Mouse (Mus musculus) Patski (cell line): ENCODE results near the gene Myo1a. TPM values are rescaled to one million over a fixed set of nuclear protein-coding genes. Genes with fewer than 3 reads are reported as not detected.

Experiments used
- ATAC-seq: fragments of 100-300 bp; one replicate; pipeline ENCODE4 v1.8.0; 2021
- CTCF ChIA-PET: fragments of 350-600 bp; sonication (Branson Sonifier 250); formaldehyde crosslinking; loops from one replicate; lab custom pipeline; 2022; ENCODE audit warnings: inconsistent platforms; lab: Charles Lee
- POLR2A ChIA-PET: fragments of 350-600 bp; sonication (Branson Sonifier 250); formaldehyde crosslinking; loops from one replicate; lab custom pipeline; 2022; ENCODE audit warnings: antibody characterized with exemption, inconsistent platforms; lab: Charles Lee
- DNase-seq: peaks from one replicate; pipeline ENCODE4 v3.0.0-alpha.2; 2011; ENCODE audit warnings: low read depth, low spot score
- H3K27me3 ChIP-seq: fragments of 371-371 bp; one replicate; pipeline ENCODE4 v1.5.1; 2021
- CTCF ChIP-seq: fragments of 100-300 bp; IDR thresholded peaks from one replicate; pipeline ENCODE4 v1.5.1; 2021
- in situ Hi-C: fragments of 300-500 bp; cut with MboI; formaldehyde crosslinking; loops from 3 replicates; pipeline ENCODE4 v1.11.1; 2018; ENCODE audit warnings: low pct_unique_long_range_greater_than_20kb, mixed read lengths
- polyA plus RNA-seq: library from polyadenylated mRNA; unstranded; gene quantifications from one replicate; pipeline ENCODE4 v1.2.3, GENCODE M21; 2021

The Myo1a gene
- polyA plus RNA-seq, 1 experiment from 2014 or later: 0.17 TPM

GRCm38 (mm10) chr10:127664891-127665290, 40.1 kb upstream of the Myo1a start:
- CTCF ChIA-PET: interaction anchor here (2.6 kb wide), 1 partner anchor 23 kb away, joined by 7 read pairs; the partner anchor contains the start of gene Stat6
- DNase-seq: no peak
- TF ChIP-seq CTCF: no peak
- no peak for ATAC-seq
- in situ Hi-C loops: loop anchor here (25.0 kb wide), 3 partner anchors 378 to 1247 kb away; partner anchors contain the start of genes Bloc1s1, Cd63, Cdk4 and March9
- H3K27me3 ChIP-seq: no peaks in the 10 kb centered on the region
- POLR2A ChIA-PET: interaction anchor here (1.1 kb wide), 1 partner anchor 21 kb away, joined by 3 read pairs; no protein-coding TSS in a partner anchor

DNA sequence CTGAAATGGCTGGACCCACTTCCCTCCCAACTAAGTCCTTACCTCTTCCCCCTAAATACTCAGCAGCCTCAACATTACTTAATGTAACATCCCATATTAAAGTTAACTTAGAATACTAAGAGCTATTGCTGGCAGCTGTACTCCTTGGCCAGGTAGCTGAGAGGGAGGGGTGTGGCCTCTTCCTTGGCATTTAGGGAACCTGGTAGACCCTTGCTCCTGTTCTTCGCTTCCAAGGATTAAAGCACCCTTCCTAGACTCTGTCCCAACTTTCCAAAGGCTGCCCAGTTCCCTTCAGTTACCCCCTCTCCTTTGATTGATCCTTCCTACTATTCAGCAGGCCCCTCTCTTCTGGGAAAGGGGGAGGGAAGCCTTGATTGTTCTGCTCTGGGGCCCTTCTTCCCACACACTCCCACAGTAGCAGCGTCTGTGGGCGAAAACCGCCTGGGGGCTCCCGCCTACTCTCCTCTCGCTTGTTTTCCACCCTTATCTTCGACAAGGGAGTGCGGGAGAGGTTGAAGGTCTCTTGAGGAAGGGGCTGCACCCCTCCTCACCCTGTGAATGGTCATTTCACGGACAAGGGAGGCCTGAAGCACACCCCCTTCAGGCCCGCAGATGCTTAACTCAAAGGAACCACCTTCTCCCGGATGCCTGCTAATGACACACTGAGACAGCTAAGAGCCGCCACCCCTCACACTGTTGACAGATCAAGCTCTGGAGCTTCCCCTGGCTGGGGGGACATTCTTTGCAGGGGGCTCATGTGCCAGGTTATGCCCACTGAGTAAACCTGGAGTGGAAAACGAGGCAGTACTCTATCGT, 39.4 kb upstream of the Myo1a start:
- ATAC-seq (no peak), DNase-seq (no peak)
- H3K27me3 ChIP-seq: no peaks in the 10 kb centered on the region
- CTCF ChIA-PET: interaction anchor here (0.8 to 2.6 kb wide), 2 partner anchors 22 to 24 kb away, joined by 3 to 7 read pairs; partner anchors contain the start of gene Stat6
- no peak for TF ChIP-seq CTCF
- POLR2A ChIA-PET: interaction anchor here (2.0 kb wide), 1 partner anchor 23 kb away, joined by 13 read pairs; the partner anchor contains the start of gene Stat6
- in situ Hi-C loops: loop anchor here (25.0 kb wide), 3 partner anchors 378 to 1247 kb away; partner anchors contain the start of genes Bloc1s1, Cd63, Cdk4 and March9

DNA sequence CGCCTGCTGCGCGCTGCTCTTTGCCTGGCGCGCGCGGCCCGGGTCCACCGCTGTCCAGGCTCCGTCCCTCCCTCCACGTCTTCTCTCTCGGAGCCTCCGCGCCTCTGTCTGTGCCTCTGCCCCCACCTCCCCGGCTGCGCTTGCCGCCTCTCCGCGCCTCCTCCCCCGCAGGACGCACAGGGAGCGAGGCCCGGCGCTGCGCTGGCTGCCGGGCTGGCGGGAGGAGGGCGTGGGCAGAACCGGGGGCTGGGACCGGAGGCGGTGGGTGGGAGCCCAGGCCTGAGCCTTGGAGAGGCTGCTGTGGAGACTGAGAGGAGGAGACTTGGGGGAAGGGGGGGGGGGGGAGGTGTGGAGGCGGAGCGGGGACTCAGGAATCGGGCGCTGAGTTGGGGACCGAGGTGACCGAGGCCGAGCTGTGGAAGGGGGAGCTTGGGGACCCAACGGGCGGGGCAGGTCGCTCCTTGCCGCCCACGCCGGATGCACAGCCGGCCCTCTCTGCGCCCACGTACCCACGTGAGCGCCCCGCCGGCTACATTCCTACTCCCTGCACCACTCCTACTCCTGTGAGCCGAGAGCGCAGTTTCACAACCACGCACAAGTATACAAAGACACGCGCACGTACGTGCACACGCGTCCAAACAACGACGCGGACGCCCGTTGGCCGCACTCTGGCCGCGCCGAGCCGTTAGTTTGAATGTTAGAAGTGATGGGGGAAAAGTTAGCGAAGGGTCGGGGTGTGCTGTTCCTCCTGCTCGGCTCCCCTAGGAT, 38.3 kb upstream of the Myo1a start, which contains the start of gene Nemp1:
TSS of gene Nemp1 (plus strand) at position 401 of the 768 bp plus-strand sequence.
- ChIA-PET POLR2A (interaction anchor here (2.0 kb wide), 1 partner anchor 24 kb away, joined by 13 read pairs; the partner anchor contains the start of gene Stat6), CTCF (interaction anchor here (1.2 kb wide), 1 partner anchor 24 kb away, joined by 3 read pairs; the partner anchor contains the start of gene Stat6)
- peak; percentile 38 for DNase-seq
- ATAC-seq: peak; percentile 49
- no peaks in the 10 kb centered on the region for H3K27me3 ChIP-seq
- in situ Hi-C loops: loop anchor here (25.0 kb wide), 3 partner anchors 379 to 1246 kb away; partner anchors contain the start of genes Bloc1s1, Cd63, Cdk4 and March9
- no peak for TF ChIP-seq CTCF

DNA sequence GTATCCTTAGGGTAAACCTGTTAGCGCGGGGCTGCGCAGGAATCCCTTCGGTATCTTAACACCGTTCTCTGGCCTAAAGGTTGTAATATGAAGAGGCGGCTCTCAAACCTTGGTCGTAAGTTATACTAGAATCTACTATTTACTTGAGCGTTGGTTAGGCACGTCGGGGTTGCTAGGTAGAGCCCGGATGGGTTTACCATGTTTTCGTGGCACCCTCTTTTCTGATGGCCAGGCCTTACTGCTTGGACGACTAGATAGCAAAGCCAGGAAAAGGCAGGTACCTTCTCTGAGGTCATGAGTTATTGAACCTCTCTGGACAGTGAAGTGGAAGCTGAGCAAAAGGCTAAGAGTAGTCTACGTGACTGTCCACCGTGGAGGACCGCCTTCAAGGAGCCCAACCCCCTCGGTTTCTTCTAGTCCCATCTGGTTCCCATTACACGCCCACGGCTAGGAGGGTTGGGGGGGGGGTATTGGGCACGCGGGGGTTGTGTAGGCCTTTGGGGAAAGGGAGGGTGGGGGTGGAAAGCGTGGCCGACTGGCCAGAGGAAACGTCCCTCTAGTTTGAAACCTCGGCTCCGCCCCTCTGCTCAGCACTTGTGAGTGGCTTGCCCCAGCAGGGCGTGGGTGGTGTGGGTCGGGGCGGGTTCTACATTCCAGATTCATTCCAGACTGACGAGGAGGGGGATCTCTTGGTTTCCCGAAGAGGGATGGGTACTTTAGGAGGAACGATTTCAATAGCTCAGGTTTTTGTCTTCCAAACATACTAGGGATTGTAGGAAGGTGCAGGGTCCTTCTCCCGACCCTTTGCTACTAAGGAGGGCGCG, 37.5 kb upstream of the Myo1a start:
- POLR2A ChIA-PET: interaction anchor here (0.6 to 2.0 kb wide), 5 partner anchors 9 to 45 kb away, joined by 3 to 13 read pairs (median 4); partner anchors contain the start of gene Stat6
- no peaks in the 10 kb centered on the region for H3K27me3 ChIP-seq
- CTCF ChIA-PET: interaction anchor here (1.2 to 1.5 kb wide), 2 partner anchors 25 to 45 kb away, joined by 3 read pairs; partner anchors contain the start of gene Stat6
- TF ChIP-seq CTCF: no peak
- in situ Hi-C loops: loop anchor here (25.0 kb wide), 3 partner anchors 380 to 1245 kb away; partner anchors contain the start of genes Bloc1s1, Cd63, Cdk4 and March9
- ATAC-seq: peak; percentile 49
- DNase-seq: no peak

GRCm38 (mm10) chr10:127668093-127669050, 36.6 kb upstream of the Myo1a start, which contains the start of gene Nab2:
Gene Nab2, minus strand, starts transcription at chr10:127668568.
- H3K27me3 ChIP-seq: no peaks in the 10 kb centered on the region
- in situ Hi-C loops: loop anchor here (25.0 kb wide), 3 partner anchors 381 to 1244 kb away; partner anchors contain the start of genes Bloc1s1, Cd63, Cdk4 and March9
- DNase-seq (no peak), ATAC-seq (peak; percentile 34)
- POLR2A ChIA-PET: interaction anchor here (0.6 to 1.3 kb wide), 7 partner anchors 8 to 507 kb away, joined by 3 to 4 read pairs (median 3); partner anchors contain the start of gene Stat6
- CTCF ChIA-PET: interaction anchor here (0.8 to 1.5 kb wide), 4 partner anchors 26 to 67 kb away, joined by 3 read pairs; partner anchors contain the start of gene Stat6
- TF ChIP-seq CTCF: no peak

DNA sequence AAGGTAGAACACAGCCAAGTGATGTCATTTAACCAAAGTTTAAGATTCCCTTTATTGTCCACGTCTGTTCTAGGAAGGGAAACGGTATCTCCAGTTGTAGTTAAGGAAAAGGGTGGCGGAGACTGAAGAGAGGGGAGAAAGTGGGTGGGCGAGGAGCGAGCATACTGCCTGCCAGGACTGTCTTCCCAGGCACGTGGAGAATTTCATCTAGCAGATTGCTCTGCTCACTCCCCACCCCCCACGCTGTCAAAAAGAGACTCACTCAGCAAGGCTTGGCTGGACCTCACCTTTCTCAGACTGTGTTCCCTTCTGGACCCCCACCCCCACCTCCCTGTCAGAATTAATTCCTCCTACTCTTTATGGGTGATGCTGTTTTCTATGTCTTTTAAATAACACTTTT, 35.8 kb upstream of the Myo1a start:
- TF ChIP-seq CTCF: no peak
- CTCF ChIA-PET: interaction anchor here (0.8 to 2.9 kb wide), 5 partner anchors 27 to 68 kb away, joined by 3 to 18 read pairs (median 3); partner anchors contain the start of gene Stat6
- in situ Hi-C loops: loop anchor here (25.0 kb wide), 3 partner anchors 382 to 1243 kb away; partner anchors contain the start of genes Bloc1s1, Cd63, Cdk4 and March9
- DNase-seq: no peak
- ATAC-seq: no peak
- no peaks in the 10 kb centered on the region for H3K27me3 ChIP-seq
- POLR2A ChIA-PET: interaction anchor here (0.9 kb wide), 1 partner anchor 25 kb away, joined by 3 read pairs; no protein-coding TSS in a partner anchor

DNA sequence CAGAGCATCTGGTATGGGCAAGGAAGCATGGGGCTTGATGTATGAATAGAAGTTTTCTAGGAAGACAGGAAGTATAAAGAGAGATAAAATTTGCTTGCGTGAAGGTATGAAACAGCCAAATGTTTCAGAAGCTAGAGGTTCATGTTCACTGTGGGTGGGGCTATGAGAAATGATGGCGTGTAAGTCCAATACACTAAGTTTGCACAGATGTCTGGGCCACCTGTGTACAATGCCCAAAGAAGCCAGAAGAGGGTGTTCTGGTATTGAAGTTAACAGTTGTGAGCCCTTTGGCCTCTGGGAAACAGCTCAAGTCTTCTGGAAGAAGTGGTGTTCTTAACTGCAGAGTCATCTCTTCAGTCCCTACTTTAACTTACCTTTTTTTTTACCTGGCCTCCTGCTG, 34.8 kb upstream of the Myo1a start:
- ATAC-seq: no peak
- no peaks in the 10 kb centered on the region for H3K27me3 ChIP-seq
- no peak for DNase-seq
- POLR2A ChIA-PET: interaction anchor here (1.2 to 1.7 kb wide), 3 partner anchors 8 to 29 kb away, joined by 3 to 6 read pairs (median 4); partner anchors contain the start of gene Stat6
- CTCF ChIA-PET: interaction anchor here (0.6 to 2.9 kb wide), 6 partner anchors 8 to 367 kb away, joined by 3 to 18 read pairs (median 3); partner anchors contain the start of gene Stat6
- in situ Hi-C loops: loop anchor here (25.0 kb wide), 3 partner anchors 383 to 1242 kb away; partner anchors contain the start of genes Bloc1s1, Cd63, Cdk4 and March9
- TF ChIP-seq CTCF: no peak
